In the genomic region with DNA sequence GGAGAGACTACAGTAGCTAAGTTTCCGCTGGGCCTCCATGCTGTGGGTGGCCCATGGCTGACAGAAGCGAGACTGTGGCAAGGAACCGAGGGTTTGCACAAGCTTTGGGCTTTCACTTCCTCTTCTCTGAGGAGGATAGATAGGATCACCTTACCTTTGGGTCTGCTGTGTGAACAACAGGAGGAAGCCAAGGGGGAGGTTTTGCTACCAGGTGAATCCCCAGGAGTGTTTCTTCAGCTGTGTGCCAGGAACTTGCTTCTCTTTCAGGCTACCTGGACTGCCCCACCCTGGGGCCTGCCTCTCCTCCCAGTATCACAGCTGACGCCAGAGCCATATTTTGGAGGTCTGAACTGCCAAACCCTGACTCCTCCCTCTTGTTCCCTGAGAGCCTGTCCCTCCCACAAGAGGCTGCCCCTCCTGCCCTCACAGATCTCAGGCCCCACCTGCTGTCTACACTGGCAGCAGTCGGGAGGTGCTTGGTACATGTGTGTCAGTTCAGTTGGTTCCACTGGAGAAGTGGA, we compare ENCODE assay signal across 8 mouse cellular contexts. TPM values are rescaled to one million over a fixed set of nuclear protein-coding genes. Genes with fewer than 3 reads are reported as not detected.
DNase-seq lines count a peak whose midpoint lies in the region; ATAC-seq and TF ChIP-seq lines count a peak whose summit lies in the region.

No protein-coding gene starts in this region.

- H3K9me3 ChIP-seq in forebrain, embryonic 10.5 days = no peaks in the 10 kb centered on the region
- H3K9me3 ChIP-seq in forebrain, embryonic 16.5 days (ENCODE audit: control insufficient read depth, low read length) = no peaks in the 10 kb centered on the region
- H3K9me3 ChIP-seq in heart, embryonic 12.5 days (replicated peaks) = no peaks in the 10 kb centered on the region

- no peak for ATAC-seq in forebrain, embryonic 16.5 days
- no peak for ATAC-seq in heart, embryonic 12.5 days (ENCODE audit: insufficient number of reproducible peaks, low FRiP score)
- peak; percentile 70 for ATAC-seq in megakaryocyte progenitor cell, adult 5-6 weeks (replicated peaks; ENCODE audit: poor library complexity)

- H3K9ac ChIP-seq in forebrain, embryonic 16.5 days (replicated peaks; ENCODE audit: low read depth, low read length) = no peak overlapping the region
- H3K9ac ChIP-seq in heart, embryonic 12.5 days = no peak overlapping the region

- WGBS in forebrain, embryonic 10.5 days = 48% methylated on average over 5 of the region's 5 CpGs
- 41% methylated on average over 5 of the region's 5 CpGs for whole genome bisulfite sequencing in forebrain, embryonic 16.5 days
- WGBS in heart, embryonic 12.5 days = 42% methylated on average over 5 of the region's 5 CpGs
- 20% methylated on average over 5 of the region's 5 CpGs for WGBS in large intestine, adult 2 months

- H3K36me3 ChIP-seq in forebrain, embryonic 10.5 days (replicated peaks) = peaks cover 9% of the 10 kb centered on the region; the same call in 1 of the 2 replicates
- H3K36me3 ChIP-seq in forebrain, embryonic 16.5 days (ENCODE audit: control insufficient read depth, insufficient read depth) = no peaks in the 10 kb centered on the region
- no peaks in the 10 kb centered on the region for H3K36me3 ChIP-seq in heart, embryonic 12.5 days

- no peak for TF ChIP-seq CTCF in brain, embryonic 14.5 days (IDR thresholded peaks at IDR 0.05; ENCODE audit: borderline replicate concordance, extremely low read depth, insufficient read depth, insufficient read length)

- DNase-seq in forebrain, embryonic 10.5 days (ENCODE audit: extremely low spot score, low spot score) = no peak
- peak; percentile 39 for DNase-seq in brain, embryonic 14.5 days (ENCODE audit: low read depth)
- DNase-seq in large intestine, adult 2 months (ENCODE audit: low read depth, low spot score) = peak; percentile 67
- DNase-seq in adrenal gland, postnatal 4 days (ENCODE audit: low spot score in 2 of 2) = no peak
- no peak for DNase-seq in embryo, embryonic 10 days (ENCODE audit: low spot score)

- H3K27me3 ChIP-seq in forebrain, embryonic 10.5 days (ENCODE audit: poor library complexity, severe bottlenecking) = no peaks in the 10 kb centered on the region
- H3K27me3 ChIP-seq in forebrain, embryonic 16.5 days (replicated peaks; ENCODE audit: control insufficient read depth, insufficient read depth, low read length) = no peaks in the 10 kb centered on the region
- no peaks in the 10 kb centered on the region for H3K27me3 ChIP-seq in heart, embryonic 12.5 days (replicated peaks)

- H3K4me1 ChIP-seq in forebrain, embryonic 10.5 days = peaks cover 98% of the 10 kb centered on the region
- peaks cover 49% of the 10 kb centered on the region for H3K4me1 ChIP-seq in forebrain, embryonic 16.5 days (replicated peaks; ENCODE audit: control insufficient read depth, insufficient read depth, low read length)
- H3K4me1 ChIP-seq in heart, embryonic 12.5 days (replicated peaks) = peaks cover 83% of the 10 kb centered on the region

- H3K27ac ChIP-seq in forebrain, embryonic 10.5 days = peak overlapping the region; percentile 90
- no peak overlapping the region for H3K27ac ChIP-seq in forebrain, embryonic 16.5 days (ENCODE audit: low read length)
- H3K27ac ChIP-seq in heart, embryonic 12.5 days (ENCODE audit: poor library complexity, severe bottlenecking) = peak overlapping the region; percentile 59

- peak overlapping the region; percentile 14; the same call in 1 of the 2 replicates for H3K4me3 ChIP-seq in forebrain, embryonic 10.5 days
- H3K4me3 ChIP-seq in forebrain, embryonic 16.5 days (replicated peaks; ENCODE audit: low read length) = no peak overlapping the region
- no peak overlapping the region for H3K4me3 ChIP-seq in heart, embryonic 12.5 days

- H3K4me2 ChIP-seq in forebrain, embryonic 16.5 days (ENCODE audit: low read length) = no peak overlapping the region
- no peak overlapping the region for H3K4me2 ChIP-seq in heart, embryonic 12.5 days

- no peak for TF ChIP-seq POLR2A in brain, embryonic 14.5 days (IDR thresholded peaks at IDR 0.05; ENCODE audit: borderline replicate concordance, extremely low read depth, insufficient read depth, insufficient read length, poor library complexity, severe bottlenecking)

RNA-seq across cellular contexts. Expression of gene Idh2, which starts 40.2 kb away (rescaled TPM):
- polyA plus RNA-seq in forebrain, embryonic 10.5 days (2016; fragmentation: Nextera tagmentation; extraction: Ambion mirVana) = 462 and 476 TPM in 2 replicates
- 286 and 298 TPM in 2 replicates for polyA plus RNA-seq in forebrain, embryonic 16.5 days (2015; fragmentation: Nextera tagmentation; extraction: Ambion mirVana)
- 230 and 297 TPM in 2 replicates for polyA plus RNA-seq in brain, embryonic 14.5 days (2012; rRNA removed)
- 1,569 and 1,607 TPM in 2 replicates for polyA plus RNA-seq in heart, embryonic 12.5 days (2016; fragmentation: Nextera tagmentation; extraction: Ambion mirVana)
- 136 and 156 TPM in 2 replicates for polyA plus RNA-seq in large intestine, adult 2 months (2012; rRNA removed)
- total RNA-seq in megakaryocyte progenitor cell, adult 5-6 weeks (2015) = 267 and 274 TPM in 2 replicates
- total RNA-seq in megakaryocyte progenitor cell, adult 5-6 weeks (2017) = 276 and 284 TPM in 2 replicates
- 100 to 1,000 TPM; 275 to 289 TPM for total RNA-seq in adrenal gland, postnatal 4 days (2021)

RNA-seq across cellular contexts. Expression of gene Zfp710, which starts 50.4 kb away (rescaled TPM):
- 33.3 and 33.4 TPM in 2 replicates for polyA plus RNA-seq in forebrain, embryonic 10.5 days (2016; fragmentation: Nextera tagmentation; extraction: Ambion mirVana)
- 18.7 and 19.6 TPM in 2 replicates for polyA plus RNA-seq in forebrain, embryonic 16.5 days (2015; fragmentation: Nextera tagmentation; extraction: Ambion mirVana)
- polyA plus RNA-seq in brain, embryonic 14.5 days (2012; rRNA removed) = 34.8 and 36.1 TPM in 2 replicates
- polyA plus RNA-seq in heart, embryonic 12.5 days (2016; fragmentation: Nextera tagmentation; extraction: Ambion mirVana) = 13.5 and 13.7 TPM in 2 replicates
- 30.7 and 51.2 TPM in 2 replicates for polyA plus RNA-seq in large intestine, adult 2 months (2012; rRNA removed)
- 18.9 and 19.3 TPM in 2 replicates for total RNA-seq in megakaryocyte progenitor cell, adult 5-6 weeks (2015)
- total RNA-seq in megakaryocyte progenitor cell, adult 5-6 weeks (2017) = 22.7 and 23.6 TPM in 2 replicates
- total RNA-seq in adrenal gland, postnatal 4 days (2021) = 10 to 100 TPM; 25.2 to 25.5 TPM

Comparison
In these comparisons a context has a peak if more than half of its experiments do, and no peak if none do; other contexts are left out.
1. DNase-seq: peak in brain, embryonic 14.5 days (single experiment) and large intestine, adult 2 months (single experiment); none in forebrain, embryonic 10.5 days (single experiment), adrenal gland, postnatal 4 days (0 of 2) and embryo, embryonic 10 days (single experiment).